Mouse (Mus musculus): ENCODE measurements at regions not wholly inside any gene's neighbourhood (a gene's known extent, or its start where the extent isn't known, plus 50 kb on each side); places are given as distances from the start of the nearest gene placed in this dataset.

DNA sequence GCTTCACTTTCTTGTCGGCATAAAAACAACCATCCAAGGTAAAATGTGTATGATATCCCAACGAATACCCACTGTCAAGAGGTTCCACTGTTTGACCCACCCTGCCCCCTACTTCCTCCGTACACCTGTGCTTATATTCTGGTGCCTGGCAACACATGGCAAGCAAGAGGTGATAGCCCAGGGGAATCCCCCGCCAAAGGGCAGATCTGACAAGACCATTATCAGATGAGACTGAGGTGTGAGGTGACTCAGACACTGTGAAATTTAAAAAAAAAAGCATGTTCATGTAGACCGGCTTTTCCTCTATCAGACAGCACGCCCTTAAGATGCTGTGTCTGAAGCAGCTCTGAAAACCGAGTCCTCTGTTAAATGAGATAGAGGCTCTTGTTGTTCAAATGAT lies 89.4 kb upstream of the Bach2 start:
- DNase-seq (ENCODE audit: low read depth) = peak; percentile 90

DNA sequence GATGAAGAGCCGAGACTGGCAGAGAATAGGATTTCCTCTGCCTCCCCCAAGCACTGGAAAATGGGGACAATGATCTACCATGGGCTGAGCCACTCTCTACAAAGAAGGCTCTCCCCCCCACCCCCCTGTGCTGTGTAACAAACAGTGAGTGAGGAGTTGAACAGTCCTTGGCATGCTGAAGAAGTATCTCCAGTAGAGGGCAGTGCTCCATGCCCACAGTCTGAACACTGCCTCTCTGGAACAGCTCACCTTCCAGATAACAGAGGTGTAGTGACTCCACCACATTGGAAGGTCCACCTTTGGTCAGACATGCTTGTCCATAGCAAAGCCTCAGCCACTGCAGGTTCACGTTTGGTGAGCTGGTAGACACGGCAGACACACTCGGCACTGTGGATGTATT lies 85.2 kb upstream of the Bach2 start:
- peak; percentile 86 for DNase-seq (ENCODE audit: low read depth)

DNA sequence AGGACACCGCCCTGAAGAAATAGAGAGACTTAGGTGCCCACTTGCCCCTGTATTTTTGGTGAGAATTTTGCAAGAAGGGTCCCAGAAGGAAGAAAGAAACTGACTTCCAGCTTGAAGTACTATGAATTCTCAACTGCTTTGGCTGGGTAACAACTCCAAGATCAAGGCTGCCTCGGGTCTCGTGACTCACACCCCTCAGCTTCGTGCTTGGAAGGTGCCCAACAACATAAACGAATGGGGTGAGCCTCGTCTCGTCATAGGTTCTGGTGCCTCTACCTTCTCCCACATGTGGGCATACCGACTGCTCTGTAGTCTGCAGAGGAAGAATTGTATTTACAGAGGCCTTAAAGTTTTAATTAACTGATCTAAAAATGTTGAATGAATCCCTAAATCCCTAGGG lies 81.6 kb upstream of the Bach2 start:
- DNase-seq (ENCODE audit: low read depth) = peak; percentile 39

DNA sequence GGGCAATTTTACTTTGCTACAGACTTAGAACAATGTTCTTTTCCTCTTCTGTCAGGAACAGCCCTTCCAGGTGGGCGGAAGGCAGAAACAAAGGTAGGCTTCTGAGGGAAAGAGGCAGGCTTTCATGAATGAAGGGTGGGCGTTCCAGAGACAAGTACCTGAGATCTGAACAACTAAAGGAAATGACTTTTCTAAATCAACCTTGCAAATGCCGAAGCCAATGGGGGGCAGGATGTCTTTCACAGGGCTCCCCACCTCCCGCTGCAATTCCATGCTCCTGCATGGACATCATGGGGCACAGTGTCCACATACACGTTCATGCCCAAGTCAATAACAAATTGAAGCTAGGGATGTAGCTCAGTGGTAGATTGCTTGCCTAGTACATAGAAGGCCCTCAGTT lies 80.2 kb upstream of the Bach2 start:
- DNase-seq (ENCODE audit: low read depth) = peak; percentile 35

- DNase-seq (ENCODE audit: low read depth) = no peak
Measured at GRCm38 (mm10) chr4:32158886-32159285, 79.7 kb upstream of the Bach2 start.

DNA sequence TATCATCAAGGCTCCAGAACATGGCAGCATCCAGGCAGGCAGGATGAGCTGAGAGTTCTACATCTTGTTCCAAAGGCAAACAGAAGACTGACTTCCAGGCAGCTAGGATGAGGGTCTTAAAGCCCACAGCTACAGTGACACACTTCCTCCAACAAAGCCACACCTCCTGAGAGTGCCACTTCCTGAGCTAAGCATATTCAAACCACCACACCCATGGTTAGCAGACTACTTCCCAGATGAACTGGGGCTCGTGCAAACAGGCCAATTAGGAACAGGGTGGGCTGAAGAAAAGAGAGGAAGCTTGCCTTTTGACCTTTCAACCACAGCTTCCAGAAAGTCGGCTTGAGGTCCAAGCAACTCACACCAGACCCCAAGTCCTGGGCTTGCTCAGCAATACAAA lies 77.8 kb upstream of the Bach2 start:
- peak; percentile 61 for DNase-seq (ENCODE audit: low read depth)

DNA sequence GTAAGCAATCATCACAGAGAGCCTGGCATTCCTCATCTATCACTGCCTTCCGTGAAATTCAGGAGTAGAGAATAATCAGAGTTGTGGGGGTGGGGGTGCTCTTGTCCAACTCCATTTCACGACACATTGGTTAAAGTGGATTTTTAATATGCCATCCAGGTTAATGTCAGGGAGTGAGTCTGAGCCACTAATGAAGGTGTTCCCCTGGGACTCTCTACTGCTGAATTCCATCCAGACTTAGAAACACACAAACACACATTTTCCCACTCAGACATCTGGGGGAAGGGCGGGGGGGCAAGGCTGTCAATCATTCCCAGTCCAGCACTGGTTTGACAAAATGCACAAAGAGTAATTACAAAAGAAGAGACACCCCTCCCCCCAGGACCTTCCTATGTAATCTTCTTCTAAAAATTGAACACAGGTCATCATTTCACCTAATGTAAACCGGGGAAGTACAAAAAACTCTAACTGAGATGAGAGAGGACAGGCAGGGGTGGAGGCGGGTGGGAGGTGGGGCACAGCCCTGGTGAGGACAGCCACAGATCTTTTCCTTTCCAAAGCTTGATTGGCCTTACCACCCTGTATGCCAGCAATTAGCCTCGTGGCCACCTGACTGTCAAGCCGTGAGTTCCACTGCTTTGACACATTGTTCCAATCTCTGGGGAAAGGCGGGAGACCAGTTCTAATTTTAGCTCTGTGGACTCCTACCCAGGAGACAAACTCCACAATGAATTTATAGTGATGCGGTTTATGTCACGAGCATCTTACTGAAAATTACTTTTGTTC lies 76.5 kb upstream of the Bach2 start:
- DNase-seq (ENCODE audit: low read depth) = peak; percentile 43

DNA sequence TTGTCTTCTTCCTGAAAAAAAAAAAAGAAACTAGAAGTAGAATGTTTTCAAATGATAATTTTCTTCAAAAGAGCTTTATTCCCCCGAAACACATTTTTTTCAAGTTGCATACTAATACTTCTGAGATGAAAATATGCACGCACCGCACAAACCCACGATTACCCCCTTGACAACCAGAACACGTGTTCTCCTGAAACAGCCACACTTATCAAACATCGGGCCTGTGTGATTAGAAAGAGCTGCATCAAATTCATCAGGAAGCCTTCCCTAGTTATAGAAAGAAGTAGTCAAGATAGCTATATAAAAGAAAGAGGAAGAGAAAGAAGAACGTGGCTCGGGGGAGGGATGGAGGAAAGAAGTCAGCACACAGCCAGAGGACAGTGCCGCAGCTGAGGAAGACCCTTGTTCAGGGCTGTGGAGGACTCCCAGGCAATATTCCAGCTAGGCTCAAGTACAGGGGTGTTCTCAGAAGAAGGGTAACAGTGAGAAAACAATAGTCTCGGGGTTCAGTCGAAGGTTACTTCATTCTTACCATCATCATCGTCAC lies 75.8 kb upstream of the Bach2 start:
- DNase-seq (ENCODE audit: low read depth) = no peak

- peak; percentile 87 for DNase-seq (ENCODE audit: low read depth)
Measured at GRCm38 (mm10) chr4:32164081-32164641, 74.4 kb upstream of the Bach2 start.

DNA sequence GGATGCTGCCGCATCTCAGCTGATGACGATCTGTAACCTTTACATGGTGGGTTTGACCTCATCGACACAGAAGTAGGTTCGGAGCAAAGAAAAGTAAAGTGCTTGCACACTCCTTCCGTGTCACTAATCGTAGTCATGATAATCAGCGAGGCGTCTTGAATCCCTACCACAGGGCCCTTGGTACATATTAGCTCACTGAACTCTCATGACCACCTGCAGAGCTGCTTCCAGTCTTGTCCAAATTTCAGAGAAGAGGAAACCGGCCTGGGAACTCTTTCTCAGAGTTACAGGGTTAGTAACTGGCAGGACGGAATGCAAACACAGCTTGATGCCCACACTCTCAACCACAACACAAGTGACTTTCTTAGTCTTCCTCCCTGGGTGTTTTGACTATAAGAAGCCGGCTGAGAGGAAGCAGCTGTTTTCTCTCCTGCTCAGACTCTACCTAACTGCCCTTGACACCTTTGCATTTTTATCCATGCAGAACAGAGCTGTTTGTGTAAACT lies 73.8 kb upstream of the Bach2 start:
- DNase-seq (ENCODE audit: low read depth) = peak; percentile 81

- DNase-seq (ENCODE audit: low read depth) = peak; percentile 72
Measured at GRCm38 (mm10) chr4:32165918-32166528, 72.6 kb upstream of the Bach2 start.

DNA sequence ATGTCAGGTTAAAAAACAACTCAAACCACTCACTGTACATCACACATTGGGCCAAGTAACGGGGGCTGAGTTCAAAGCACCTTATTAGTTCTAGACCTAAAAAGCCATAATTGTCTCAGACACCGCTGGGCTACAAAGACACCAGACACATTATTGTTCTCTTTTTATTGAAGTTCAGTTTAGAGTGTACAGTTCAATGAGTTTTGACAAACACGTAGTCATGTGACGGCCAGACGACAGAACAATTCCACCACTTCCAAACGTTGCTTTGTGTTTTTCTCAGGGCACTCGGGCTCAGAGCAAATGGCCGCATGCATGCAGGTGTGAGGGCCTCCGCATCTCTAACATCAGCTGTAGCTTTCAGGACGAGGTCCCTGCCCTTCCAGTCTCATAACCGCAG lies 71.5 kb upstream of the Bach2 start:
- peak; percentile 14 for DNase-seq (ENCODE audit: low read depth)

- peak; percentile 15 for DNase-seq (ENCODE audit: low read depth)
Measured at GRCm38 (mm10) chr4:32170106-32170459, 68.5 kb upstream of the Bach2 start.

- DNase-seq (ENCODE audit: low read depth) = peak; percentile 47
Measured at GRCm38 (mm10) chr4:32170460-32171192, 68.0 kb upstream of the Bach2 start.

DNA sequence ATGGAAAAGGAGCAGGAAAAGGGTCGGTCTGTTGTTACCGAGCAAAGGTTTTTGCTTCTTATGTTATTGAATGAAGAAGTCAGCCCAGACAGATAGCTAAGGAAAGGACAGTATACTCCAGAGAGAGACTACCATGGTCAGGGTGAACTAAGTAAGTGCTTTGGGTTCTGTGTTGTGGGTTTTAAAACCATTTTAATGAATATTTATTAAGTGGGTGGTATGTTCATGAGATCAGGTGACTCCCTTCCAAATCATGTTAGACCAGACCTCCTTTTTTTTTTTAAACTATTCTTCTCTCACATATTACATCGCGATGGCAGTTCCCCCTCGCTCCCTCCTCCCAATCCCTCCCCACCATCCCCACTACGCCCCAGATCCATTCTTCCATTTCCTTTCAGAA lies 67.3 kb upstream of the Bach2 start:
- DNase-seq (ENCODE audit: low read depth) = no peak

DNA sequence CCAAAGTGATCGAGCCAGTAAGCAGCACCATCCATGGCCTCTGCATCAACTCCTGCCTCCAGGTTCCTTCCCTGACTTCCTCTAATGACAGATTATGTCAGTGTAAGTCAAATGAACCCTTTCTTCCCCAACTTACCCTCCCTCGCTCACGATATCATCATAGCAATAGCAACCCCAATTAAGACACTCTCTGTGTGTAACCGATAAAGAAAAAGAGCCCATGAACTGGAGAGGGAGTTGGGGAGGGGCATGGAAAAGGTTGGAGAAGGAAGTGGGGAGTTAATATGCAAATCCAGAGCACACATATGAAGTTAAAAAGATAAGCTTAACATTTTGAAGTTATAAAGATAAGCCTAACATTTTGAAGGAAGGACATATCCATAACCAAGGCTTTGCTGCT lies 65.6 kb upstream of the Bach2 start:
- DNase-seq (ENCODE audit: low read depth) = no peak

DNA sequence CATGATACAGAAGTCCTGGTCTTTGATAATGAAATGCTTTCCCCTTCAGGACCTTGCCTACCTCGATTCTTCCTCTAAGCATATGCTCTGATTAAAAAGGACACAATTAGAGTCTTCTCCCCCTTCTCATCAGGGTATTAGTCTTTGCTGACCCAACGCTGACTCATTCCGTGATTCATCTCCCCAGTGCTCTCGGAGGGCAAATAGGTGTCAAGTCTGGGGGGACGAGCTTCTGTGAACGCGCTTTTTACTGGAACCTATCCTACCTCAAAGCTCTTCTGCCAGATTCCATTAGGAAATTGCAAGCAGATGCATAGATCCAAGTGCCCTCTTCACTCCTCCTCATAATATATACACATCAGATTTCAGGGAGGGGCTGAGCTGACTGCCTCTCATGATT lies 63.8 kb upstream of the Bach2 start:
- no peak for DNase-seq (ENCODE audit: low read depth)

DNA sequence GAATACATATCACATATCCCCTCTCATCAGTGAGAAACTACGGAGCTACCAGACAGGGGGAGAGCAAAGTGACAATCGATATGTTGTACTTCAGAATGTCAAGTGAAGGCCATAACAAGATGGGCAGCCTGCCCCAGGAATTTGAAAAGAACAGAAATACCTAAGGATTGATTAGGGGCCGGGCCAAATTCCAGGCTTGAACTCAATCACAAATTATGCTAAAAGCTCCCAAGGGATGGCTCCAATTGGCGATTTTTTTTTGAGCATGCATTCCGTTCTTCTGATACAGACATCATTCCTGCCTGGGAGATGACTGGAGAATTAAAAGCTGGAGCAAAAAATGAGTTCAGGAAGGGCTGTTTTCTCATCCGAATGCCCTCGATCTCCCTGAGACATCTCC lies 63.4 kb upstream of the Bach2 start:
- no peak for DNase-seq (ENCODE audit: low read depth)

- no peak for DNase-seq (ENCODE audit: low read depth)
Measured at GRCm38 (mm10) chr4:32175853-32176448, 62.7 kb upstream of the Bach2 start.

DNA sequence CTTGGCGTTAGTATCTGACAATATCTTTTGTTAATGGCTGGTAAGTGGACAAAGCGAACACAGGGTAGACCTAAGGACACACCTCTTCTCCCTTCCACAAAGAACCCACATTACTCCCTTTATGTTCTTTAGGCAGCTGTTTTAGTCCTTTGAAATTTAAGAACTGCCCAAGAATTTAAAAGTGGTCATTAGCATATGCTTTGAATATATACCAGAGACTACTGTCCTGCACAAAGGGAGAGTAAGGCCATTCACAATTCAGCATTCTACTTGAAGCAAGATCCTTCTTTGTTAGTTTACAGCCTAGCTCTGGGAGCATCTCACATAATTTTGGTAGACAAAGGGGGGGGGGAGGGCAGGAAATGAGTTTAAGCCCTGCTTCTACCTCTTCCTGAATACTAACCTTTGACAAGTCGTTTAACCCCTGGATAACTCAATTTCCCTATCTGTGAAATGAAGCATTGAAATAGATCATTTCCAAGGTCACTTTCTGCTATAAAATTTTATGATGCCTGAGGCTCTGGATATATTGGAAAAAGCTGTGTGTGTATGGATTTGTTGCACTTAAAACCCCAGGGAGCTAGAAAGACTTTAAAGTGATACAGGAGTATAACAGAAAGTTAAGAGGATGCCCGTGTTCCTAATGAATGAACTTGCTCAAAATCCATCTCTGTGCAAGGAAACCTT lies 62.0 kb upstream of the Bach2 start:
- peak; percentile 63 for DNase-seq (ENCODE audit: low read depth)

- DNase-seq (ENCODE audit: low read depth) = no peak
Measured at GRCm38 (mm10) chr4:32177933-32178639, 60.5 kb upstream of the Bach2 start.

Measured in naive thymus-derived CD4-positive, alpha-beta T cell, adult 2 months (primary cell).